Mouse (Mus musculus) megakaryocyte, embryonic 14.5 days (primary cell): ENCODE measurements around the gene Il1r1.

Source experiments
- FLI1 ChIP-seq: IDR thresholded peaks from 2 replicates; pipeline ENCODE4 v1.6.1; 2012; ENCODE audit warnings: low read length, inconsistent platforms, mixed read lengths
- GATA1 ChIP-seq: IDR thresholded peaks from 3 replicates; pipeline ENCODE4 v1.6.1; 2012; ENCODE audit warnings: mixed read lengths, low read length, inconsistent platforms, borderline replicate concordance

GRCm38 (mm10) chr1:40360969-40361368 is 136.1 kb downstream of the Il1r1 start:
- no peak for TF ChIP-seq GATA1
- no peak for TF ChIP-seq FLI1
